Mouse (Mus musculus): Measurements from ENCODE around the gene Hist1h3b.

Gene Hist1h3b

GRCm38 (mm10) chr13:23738677-23739068, 13.4 kb upstream of the Hist1h3b start, which contains the start of gene Hist1h1c:
TSS of gene Hist1h1c (plus strand) at chr13:23738808.
- DNase-seq (ENCODE audit: inconsistent ontology term), result peak; percentile 91

DNA sequence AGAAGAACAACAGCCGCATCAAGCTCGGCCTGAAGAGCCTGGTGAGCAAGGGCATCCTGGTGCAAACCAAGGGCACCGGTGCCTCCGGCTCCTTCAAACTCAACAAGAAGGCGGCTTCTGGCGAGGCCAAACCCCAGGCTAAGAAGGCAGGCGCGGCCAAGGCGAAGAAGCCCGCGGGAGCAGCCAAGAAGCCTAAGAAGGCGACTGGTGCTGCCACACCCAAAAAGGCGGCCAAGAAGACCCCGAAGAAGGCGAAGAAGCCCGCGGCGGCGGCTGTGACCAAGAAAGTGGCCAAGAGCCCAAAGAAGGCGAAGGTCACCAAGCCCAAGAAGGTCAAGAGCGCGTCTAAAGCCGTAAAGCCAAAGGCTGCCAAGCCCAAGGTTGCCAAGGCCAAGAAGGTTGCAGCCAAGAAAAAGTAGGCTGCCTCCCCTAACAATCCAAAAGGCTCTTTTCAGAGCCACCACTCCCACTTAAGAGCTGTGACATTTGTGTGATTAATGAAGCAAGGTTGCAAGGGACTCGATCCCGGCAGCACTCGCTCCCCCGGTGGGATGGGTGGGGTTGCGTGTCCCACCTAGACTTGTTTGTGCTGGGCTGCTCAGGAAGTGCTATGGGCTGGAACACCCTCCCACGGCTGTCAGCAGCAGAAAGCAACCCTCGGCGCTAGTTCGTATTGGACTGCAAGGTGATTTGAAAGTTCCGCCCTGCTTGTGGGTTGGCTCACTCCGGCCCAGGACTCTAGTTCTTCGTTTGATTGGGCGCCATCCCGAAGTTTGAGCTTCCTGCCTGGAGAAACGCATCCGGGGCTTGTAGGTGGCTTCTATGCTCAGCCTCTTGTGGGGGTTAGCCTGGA, 12.8 kb upstream of the Hist1h3b start:
- DNase-seq (ENCODE audit: inconsistent ontology term), result peak; percentile 94

DNA sequence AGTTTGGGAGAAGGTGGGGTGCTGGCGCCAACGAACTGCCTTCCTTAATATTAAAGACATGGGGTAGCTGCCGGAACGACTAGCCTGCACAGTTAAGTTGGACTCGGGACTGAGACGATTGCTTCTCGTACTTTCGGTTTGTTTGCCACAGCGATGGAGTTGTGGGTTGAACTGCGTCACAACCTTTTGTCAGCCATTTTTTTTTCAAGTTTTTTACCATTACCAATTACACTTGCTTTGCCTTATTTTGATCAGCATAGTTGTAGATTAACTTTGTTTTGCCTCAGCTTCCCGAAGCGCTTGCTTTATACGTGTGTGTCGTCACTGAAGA, 12.2 kb upstream of the Hist1h3b start:
- no peak for DNase-seq (ENCODE audit: inconsistent ontology term)

DNA sequence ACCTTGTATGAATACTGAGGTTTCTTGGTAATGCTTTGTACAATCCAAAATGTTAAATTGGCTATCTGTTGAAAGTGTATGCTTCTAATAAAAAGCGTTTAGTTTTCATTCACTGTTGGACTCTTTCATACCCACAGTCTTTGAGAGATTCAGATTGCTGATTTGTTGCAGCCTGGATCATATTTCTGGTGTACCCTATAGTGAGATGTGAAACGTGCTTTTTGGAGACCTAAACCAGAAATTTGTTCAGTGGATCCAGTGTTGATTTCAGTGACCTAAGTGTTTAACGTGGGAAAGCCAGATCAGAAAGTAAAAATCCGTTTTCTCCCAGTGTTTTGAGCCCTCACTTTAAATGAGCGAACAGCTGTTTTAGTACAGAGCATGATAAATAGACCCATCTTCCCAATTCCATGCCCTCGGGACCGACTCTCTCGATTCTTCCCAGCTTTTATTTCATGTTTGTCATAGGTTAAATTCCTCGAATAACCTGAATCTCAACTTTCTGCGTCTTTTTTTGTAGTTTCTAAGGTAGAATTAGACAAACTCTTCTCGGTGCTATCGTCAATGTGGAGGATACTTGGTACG, 11.7 kb upstream of the Hist1h3b start:
- DNase-seq (ENCODE audit: inconsistent ontology term), result no peak

GRCm38 (mm10) chr13:23740910-23741309, 11.2 kb upstream of the Hist1h3b start:
- DNase-seq (ENCODE audit: inconsistent ontology term), result no peak

- DNase-seq (ENCODE audit: inconsistent ontology term), result no peak
Observed at GRCm38 (mm10) chr13:23742007-23742406, 10.1 kb upstream of the Hist1h3b start.

DNA sequence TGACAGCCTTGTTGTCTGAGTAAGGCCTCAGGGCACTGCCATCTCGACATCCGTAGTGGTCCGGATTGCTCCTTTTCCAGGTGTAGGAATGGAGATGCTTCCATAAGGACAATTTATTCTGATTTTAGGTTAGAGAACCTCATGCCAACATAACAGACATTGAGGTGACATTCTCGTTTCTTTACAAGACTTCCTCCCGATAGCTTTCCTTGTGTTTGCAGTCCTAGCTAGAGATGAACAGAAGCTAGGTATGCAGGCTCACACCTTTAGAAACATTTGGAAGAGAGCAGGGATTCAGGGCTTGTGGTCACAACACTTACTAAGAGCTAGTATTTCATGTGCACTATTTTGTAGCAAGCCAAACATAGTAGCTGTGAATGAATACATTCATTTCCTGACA, 8.9 kb upstream of the Hist1h3b start:
- no peak for DNase-seq (ENCODE audit: inconsistent ontology term)

- no peak for DNase-seq (ENCODE audit: inconsistent ontology term)
Observed at GRCm38 (mm10) chr13:23743963-23744362, 8.1 kb upstream of the Hist1h3b start.

GRCm38 (mm10) chr13:23744421-23745380, 7.4 kb upstream of the Hist1h3b start:
- DNase-seq (ENCODE audit: inconsistent ontology term), result peak; percentile 17

DNA sequence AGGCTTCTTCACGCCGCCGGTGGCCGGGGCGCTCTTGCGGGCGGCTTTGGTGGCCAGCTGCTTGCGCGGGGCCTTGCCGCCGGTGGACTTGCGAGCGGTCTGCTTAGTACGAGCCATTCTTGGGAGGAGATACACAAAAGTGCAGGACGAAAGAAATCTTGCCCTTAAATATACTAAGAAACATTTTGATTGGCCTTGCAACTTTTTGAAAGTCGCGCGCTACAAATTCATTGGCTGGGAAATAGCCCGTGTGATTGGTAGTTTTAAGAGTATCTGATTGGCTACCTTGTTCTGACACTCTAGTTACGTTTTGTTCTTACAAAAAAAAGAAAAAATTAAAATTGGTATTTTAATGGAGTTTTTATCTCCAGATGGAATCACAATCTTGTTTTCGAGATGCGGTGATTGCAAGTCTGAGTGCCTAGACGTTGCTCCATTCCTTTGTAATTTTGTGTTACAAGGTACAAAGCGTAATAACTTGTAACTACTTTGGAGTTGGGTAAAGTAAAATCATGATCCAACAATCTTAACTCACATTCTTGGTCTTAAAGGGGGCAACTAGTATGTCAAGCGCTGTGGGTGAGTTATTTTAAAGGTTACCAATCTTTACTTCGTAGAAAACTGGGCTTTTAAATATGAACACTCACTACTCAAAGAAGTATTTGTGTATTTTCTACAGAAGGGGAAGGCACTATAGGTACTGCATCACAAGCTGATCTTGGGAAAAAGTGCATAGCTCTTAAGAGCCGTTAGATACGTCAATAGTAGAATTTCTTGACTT, 6.5 kb upstream of the Hist1h3b start, which contains the start of gene Hist1h3c:
Gene Hist1h3c, minus strand, starts transcription at position 222 of the 781 bp plus-strand sequence.
- peak; percentile 91 for DNase-seq (ENCODE audit: inconsistent ontology term)

DNA sequence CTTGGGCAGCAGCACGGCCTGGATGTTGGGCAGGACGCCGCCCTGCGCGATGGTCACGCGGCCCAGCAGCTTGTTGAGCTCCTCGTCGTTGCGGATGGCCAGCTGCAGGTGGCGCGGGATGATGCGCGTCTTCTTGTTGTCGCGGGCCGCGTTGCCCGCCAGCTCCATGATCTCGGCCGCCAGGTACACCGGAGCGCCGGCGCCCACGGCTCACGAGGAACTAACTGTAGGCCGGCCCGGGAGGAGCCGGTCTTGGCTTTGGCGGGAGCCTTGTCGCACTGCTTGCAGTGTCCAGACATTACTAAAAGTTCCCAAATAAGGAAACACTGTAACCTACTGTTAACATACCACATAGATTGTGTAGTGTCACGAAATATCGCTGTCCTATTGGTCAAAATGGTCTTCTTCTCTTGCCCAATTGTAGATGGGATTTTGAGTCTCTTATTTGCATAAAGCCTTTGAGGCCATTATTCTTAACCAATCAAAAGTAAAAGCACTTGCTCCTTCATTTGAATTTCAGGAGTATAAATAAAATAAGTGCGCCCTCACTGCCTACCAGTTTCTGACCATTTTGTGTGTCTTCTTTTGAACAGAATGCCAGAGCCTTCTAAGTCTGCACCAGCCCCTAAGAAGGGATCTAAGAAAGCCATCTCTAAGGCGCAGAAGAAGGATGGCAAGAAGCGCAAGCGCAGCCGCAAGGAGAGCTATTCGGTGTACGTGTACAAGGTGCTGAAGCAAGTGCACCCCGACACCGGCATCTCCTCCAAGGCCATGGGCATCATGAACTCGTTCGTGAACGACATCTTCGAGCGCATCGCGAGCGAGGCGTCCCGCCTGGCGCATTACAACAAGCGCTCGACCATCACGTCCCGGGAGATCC, 5.6 kb upstream of the Hist1h3b start, which contains the start of gene Hist1h2bb:
Gene Hist1h2bb, plus strand, starts transcription at position 534 of the 880 bp plus-strand sequence.
- peak; percentile 94 for DNase-seq (ENCODE audit: inconsistent ontology term)

GRCm38 (mm10) chr13:23747081-23747891, 4.8 kb upstream of the Hist1h3b start:
- DNase-seq (ENCODE audit: inconsistent ontology term), result peak; percentile 55

DNA sequence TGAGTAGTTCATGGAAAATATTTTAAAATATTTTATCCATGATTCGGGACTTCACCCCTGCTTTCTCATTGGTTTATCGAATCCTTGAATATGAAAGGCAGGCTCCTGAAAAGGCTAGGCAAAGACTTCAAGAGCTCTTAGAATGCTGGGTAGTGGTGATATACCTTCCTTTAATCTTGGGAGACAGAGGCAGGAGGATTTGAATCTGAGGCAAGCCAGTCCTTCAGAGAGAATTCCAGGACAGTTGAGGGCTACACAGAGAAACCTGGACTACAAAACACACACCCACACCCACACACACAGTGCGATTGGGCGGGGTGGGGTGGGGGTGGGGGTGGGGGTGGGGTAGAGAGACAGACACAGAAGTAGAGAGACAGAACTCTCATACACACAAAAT, 4.2 kb upstream of the Hist1h3b start:
- DNase-seq (ENCODE audit: inconsistent ontology term), result no peak

- DNase-seq (ENCODE audit: inconsistent ontology term), result peak; percentile 47
Observed at GRCm38 (mm10) chr13:23749563-23750121, 2.4 kb upstream of the Hist1h3b start.

GRCm38 (mm10) chr13:23750839-23751477, 1.1 kb upstream of the Hist1h3b start, which contains the start of gene Hist1h2ab:
TSS of gene Hist1h2ab (plus strand) at chr13:23751126.
- DNase-seq (ENCODE audit: inconsistent ontology term), result peak; percentile 90

DNA sequence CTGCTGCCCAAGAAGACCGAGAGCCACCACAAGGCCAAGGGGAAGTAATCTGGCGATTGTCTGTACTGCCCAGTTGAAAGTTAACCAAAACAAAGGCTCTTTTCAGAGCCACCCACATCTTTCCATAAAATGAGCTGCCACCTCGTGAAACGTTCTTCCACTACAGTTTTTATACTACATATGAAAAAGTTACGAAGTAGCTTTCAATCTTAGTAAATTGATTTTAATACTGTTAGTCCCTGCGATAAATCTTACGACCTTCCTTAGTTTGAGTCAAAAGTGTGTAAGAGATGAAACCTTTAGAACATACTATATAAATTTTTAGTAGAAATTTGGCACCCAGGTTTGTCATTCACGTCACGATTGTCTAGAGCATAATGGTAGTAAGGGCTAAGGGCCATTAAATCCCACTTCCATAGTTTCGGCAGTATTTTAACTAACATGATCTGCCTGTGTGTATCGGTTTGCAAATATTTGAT, 550 bp upstream of the Hist1h3b start:
- peak; percentile 46 for DNase-seq (ENCODE audit: inconsistent ontology term)

GRCm38 (mm10) chr13:23752742-23753172, 690 bp downstream of the Hist1h3b start:
- DNase-seq (ENCODE audit: inconsistent ontology term), result no peak

Measured in Muller cell, postnatal 12 days (primary cell).